Mouse (Mus musculus): Measurements from ENCODE around the gene Gadd45a. TPM values are rescaled to one million over a fixed set of nuclear protein-coding genes. Genes with fewer than 3 reads are reported as not detected.
A peak's percentile ranks its signal among the peaks of the same experiment; 100 is the strongest.

Gene Gadd45a
- polyA plus RNA-seq, 1 experiment from 2014 or later, result 32.7 TPM

DNA sequence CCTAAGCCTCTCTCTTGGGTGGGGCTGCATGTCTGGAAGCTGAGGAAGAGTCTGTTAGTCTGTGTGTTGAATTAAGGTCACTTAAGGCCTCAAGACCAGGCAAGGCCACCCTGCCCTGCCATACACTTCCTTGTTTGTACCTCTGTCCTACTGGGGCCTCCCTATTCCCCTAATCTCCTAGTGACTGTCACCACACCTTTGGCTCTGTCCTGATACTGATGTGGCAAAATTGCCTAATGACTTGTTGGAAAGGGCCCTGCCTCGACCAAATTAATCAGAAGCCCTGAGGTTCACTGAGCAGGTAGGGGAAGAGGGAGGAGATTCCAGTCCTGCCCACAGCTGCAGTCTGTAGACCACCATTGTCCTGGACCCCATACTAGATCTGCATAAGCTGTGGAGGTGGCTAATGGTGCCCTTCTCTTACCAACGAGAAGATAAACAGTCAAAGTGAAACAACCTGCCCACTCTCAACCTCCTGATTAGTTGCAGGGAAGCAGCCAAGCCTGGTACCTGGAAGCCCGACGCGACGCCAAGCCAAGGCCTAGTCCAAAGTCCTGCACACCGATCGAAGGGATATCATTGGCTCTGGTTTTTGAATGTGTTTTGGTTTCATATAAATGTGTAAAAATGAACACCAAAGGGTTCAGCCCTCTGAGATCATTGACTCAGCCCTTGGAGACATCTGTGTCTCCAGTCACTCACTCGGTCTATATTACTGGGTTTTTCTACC is 23.1 kb downstream of the Gadd45a start:
- H3K4me2 ChIP-seq, result no peak overlapping the region
- peak; percentile 20; the same call in 1 of the 2 replicates for ATAC-seq (replicated peaks; ENCODE audit: low FRiP score)
- peak overlapping the region; percentile 20; the same call in 1 of the 2 replicates for H3K27ac ChIP-seq
- no peaks in the 10 kb centered on the region for H3K9me3 ChIP-seq (replicated peaks)
- H3K9ac ChIP-seq, result no peak overlapping the region
- H3K36me3 ChIP-seq, result peaks cover 16% of the 10 kb centered on the region
- H3K27me3 ChIP-seq, result no peaks in the 10 kb centered on the region
- WGBS, result 87% methylated on average over 9 of the region's 9 CpGs
- peaks cover 23% of the 10 kb centered on the region for H3K4me1 ChIP-seq
- H3K4me3 ChIP-seq (replicated peaks), result no peak overlapping the region

DNA sequence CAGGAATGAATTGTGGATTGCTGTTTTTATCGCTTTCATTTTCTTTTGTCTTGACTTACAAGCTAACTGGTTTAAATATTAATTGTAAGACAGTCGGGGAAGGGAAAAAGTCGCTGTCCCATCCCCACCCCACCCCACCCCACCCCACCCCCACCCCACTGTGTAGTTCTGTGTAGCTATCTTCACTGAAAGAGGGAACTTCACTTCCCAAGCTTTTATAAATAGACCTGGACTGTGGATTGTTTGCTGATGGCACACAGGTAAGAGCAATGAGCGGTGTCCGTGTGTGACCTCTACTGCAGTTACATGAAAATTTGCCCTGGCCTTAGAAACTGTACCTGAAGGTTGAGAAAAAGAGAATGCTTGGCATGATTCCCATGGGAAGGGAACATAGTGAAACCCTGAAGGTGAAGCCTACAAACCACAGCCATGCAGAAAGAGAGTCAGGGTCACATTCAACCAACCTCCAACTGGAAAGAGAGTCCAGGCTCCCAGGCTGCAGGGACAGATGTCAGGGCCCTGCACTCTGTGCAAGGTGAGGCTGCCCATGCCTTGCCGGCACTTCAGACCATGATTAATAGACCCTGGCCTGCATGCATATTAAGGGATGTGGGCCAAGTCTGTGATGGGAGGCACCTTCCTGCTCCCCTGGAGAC is 23.8 kb downstream of the Gadd45a start:
- H3K4me2 ChIP-seq, result no peak overlapping the region
- ATAC-seq (replicated peaks; ENCODE audit: low FRiP score), result peak; percentile 30; the same call in 1 of the 2 replicates
- peaks cover 23% of the 10 kb centered on the region for H3K4me1 ChIP-seq
- no peak overlapping the region for H3K9ac ChIP-seq
- H3K36me3 ChIP-seq, result peaks cover 14% of the 10 kb centered on the region
- H3K27me3 ChIP-seq, result no peaks in the 10 kb centered on the region
- 72% methylated on average over 6 of the region's 6 CpGs for WGBS
- H3K4me3 ChIP-seq (replicated peaks), result no peak overlapping the region
- peak overlapping the region; percentile 20; the same call in 1 of the 2 replicates for H3K27ac ChIP-seq
- no peaks in the 10 kb centered on the region for H3K9me3 ChIP-seq (replicated peaks)

- no peak overlapping the region for H3K9ac ChIP-seq
- no peaks in the 10 kb centered on the region for H3K36me3 ChIP-seq
- H3K4me1 ChIP-seq, result peaks cover 18% of the 10 kb centered on the region
- H3K4me2 ChIP-seq, result no peak overlapping the region
- no peak overlapping the region for H3K4me3 ChIP-seq (replicated peaks)
- 0 out of 2 replicates have a peak overlapping the region, but pooled peaks have one; percentile 54 for H3K27ac ChIP-seq
- no peak for ATAC-seq (replicated peaks; ENCODE audit: low FRiP score)
- no peaks in the 10 kb centered on the region for H3K27me3 ChIP-seq
- no peaks in the 10 kb centered on the region for H3K9me3 ChIP-seq (replicated peaks)
These were observed 26.1 kb downstream of the Gadd45a start for GRCm38 (mm10) chr6:67011217-67011518.

- WGBS, result 60% methylated on average over 7 of the region's 7 CpGs
These were observed 26.7 kb downstream of the Gadd45a start for GRCm38 (mm10) chr6:67010370-67011216.

DNA sequence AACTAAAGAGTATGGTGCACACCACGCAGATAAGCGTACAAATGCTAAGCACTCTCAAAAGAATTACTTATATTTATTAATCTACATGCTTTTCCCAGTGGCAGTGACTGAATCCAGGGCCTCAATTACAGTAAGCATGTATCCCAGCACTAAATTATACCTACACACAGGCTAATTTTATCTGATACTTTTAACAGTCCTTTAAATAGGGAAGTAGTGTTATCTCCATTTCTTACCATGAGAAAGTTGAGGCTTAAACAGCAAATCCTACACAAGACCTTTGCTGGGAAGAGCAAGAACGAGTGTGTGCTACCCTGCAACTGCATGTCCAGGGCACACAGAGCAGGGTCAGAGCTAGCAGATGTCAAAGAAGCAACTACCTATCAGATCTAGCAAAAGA is 27.4 kb downstream of the Gadd45a start:
- no peaks in the 10 kb centered on the region for H3K36me3 ChIP-seq
- WGBS, result 90% methylated on average over 3 of the region's 3 CpGs

More at GRCm38 (mm10) chr6:67010370-67011216, 26.7 kb downstream of the Gadd45a start:
- peak overlapping the region; percentile 54; the same call in 1 of the 2 replicates for H3K27ac ChIP-seq
- H3K27me3 ChIP-seq, result no peaks in the 10 kb centered on the region
- no peak overlapping the region for H3K4me2 ChIP-seq
- no peak overlapping the region for H3K9ac ChIP-seq
- no peaks in the 10 kb centered on the region for H3K9me3 ChIP-seq (replicated peaks)
- H3K4me3 ChIP-seq (replicated peaks), result no peak overlapping the region
- no peaks in the 10 kb centered on the region for H3K36me3 ChIP-seq
- peaks cover 13% of the 10 kb centered on the region for H3K4me1 ChIP-seq
- ATAC-seq (replicated peaks; ENCODE audit: low FRiP score), result peak; percentile 64; the same call in 1 of the 2 replicates

DNA sequence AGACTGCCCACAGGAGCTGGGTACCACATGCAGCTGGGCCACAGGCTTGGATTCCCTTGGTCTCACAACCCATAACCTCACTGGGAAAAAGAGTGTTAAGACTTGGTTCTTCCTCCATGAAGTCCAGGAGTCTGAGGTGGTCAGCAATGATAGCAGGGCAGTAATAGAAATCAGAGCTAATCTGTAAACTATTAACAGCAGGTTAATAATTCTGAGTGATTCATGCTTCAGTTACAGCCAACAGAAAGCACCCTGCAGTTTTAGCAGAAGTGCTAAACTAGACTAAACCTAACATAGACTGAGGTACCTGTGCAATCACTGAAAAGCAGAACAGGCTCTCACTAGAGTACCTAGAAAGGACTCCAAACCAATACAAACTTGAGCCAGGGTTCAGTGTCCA is 37.5 kb downstream of the Gadd45a start:
- no peak overlapping the region for H3K9ac ChIP-seq
- no peaks in the 10 kb centered on the region for H3K9me3 ChIP-seq (replicated peaks)
- H3K4me3 ChIP-seq (replicated peaks), result no peak overlapping the region
- H3K27ac ChIP-seq, result peak overlapping the region; percentile 84
- H3K36me3 ChIP-seq, result no peaks in the 10 kb centered on the region
- no peak overlapping the region for H3K4me2 ChIP-seq
- ATAC-seq (replicated peaks; ENCODE audit: low FRiP score), result peak; percentile 82
- H3K27me3 ChIP-seq, result no peaks in the 10 kb centered on the region
- H3K4me1 ChIP-seq, result peaks cover 12% of the 10 kb centered on the region

More for the DNA sequence above, 27.4 kb downstream of the Gadd45a start:
- no peak overlapping the region for H3K4me3 ChIP-seq (replicated peaks)
- no peak overlapping the region for H3K27ac ChIP-seq
- no peak for ATAC-seq (replicated peaks; ENCODE audit: low FRiP score)
- H3K4me2 ChIP-seq, result no peak overlapping the region
- no peaks in the 10 kb centered on the region for H3K27me3 ChIP-seq
- H3K9me3 ChIP-seq (replicated peaks), result no peaks in the 10 kb centered on the region
- peaks cover 13% of the 10 kb centered on the region for H3K4me1 ChIP-seq
- no peak overlapping the region for H3K9ac ChIP-seq

GRCm38 (mm10) chr6:66998645-66999044 is 38.6 kb downstream of the Gadd45a start:
- 82% methylated on average over 2 of the region's 2 CpGs for WGBS
- Histone ChIP-seq H3K9ac (no peak overlapping the region), H3K9me3 (replicated peaks) (no peaks in the 10 kb centered on the region), H3K27me3 (no peaks in the 10 kb centered on the region), H3K4me1 (peaks cover 12% of the 10 kb centered on the region), H3K27ac (no peak overlapping the region), H3K36me3 (no peaks in the 10 kb centered on the region), H3K4me3 (replicated peaks) (no peak overlapping the region), H3K4me2 (no peak overlapping the region)
- no peak for ATAC-seq (replicated peaks; ENCODE audit: low FRiP score)

GRCm38 (mm10) chr6:66996257-66996656 is 41.0 kb downstream of the Gadd45a start:
- Histone ChIP-seq H3K4me2 (no peak overlapping the region), H3K9ac (no peak overlapping the region), H3K4me3 (replicated peaks) (no peak overlapping the region), H3K4me1 (peaks cover 17% of the 10 kb centered on the region), H3K9me3 (replicated peaks) (no peaks in the 10 kb centered on the region), H3K36me3 (no peaks in the 10 kb centered on the region), H3K27ac (no peak overlapping the region), H3K27me3 (no peaks in the 10 kb centered on the region)
- no peak for ATAC-seq (replicated peaks; ENCODE audit: low FRiP score)
- WGBS, result 56% methylated on average over 1 of the region's 1 CpGs

DNA sequence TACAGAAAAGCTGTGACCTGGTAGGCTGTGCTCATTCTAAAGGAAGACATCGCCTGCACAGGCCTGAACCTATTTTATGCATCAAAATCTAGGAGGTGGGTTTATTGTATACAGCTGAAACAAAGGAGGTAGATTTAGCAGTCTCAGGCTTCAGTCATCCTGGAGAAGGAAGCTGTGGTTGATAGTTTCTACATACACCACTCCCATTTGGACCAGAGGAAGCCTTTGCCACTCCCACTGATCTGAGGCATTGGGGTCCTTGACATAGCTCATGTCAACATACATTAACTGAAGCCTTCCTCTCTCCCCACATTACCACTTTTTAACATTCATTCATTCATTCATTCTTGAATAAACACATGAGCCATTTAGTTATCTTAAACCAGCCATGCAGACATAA is 41.4 kb downstream of the Gadd45a start:
- 92% methylated on average over 1 of the region's 1 CpGs for WGBS
- H3K9me3 ChIP-seq (replicated peaks), result no peaks in the 10 kb centered on the region
- no peak overlapping the region for H3K9ac ChIP-seq
- no peak overlapping the region for H3K4me3 ChIP-seq (replicated peaks)
- H3K27ac ChIP-seq, result no peak overlapping the region
- no peak overlapping the region for H3K4me2 ChIP-seq
- H3K36me3 ChIP-seq, result no peaks in the 10 kb centered on the region
- H3K27me3 ChIP-seq, result no peaks in the 10 kb centered on the region
- ATAC-seq (replicated peaks; ENCODE audit: low FRiP score), result no peak
- peaks cover 17% of the 10 kb centered on the region for H3K4me1 ChIP-seq

DNA sequence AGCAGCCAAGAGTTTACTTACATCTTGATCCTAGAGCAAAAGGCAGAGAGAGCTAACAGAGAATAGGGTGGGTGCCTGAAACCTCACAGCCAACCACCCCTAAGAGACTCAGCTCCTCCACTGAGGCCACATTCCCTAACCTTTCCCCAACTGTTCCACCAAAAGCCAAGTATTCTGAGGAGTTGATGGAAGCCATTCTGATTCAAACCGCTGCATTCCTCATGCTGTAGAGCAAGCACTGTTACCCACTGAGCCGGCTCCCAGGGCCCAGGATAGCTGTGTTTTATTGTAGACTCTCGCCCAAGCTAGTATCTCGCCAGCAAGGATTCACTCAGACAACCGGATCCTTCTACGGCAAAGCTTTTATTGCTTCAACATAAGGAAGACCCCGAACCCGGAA is 42.3 kb downstream of the Gadd45a start:
- Histone ChIP-seq H3K27me3 (no peaks in the 10 kb centered on the region), H3K36me3 (no peaks in the 10 kb centered on the region), H3K4me2 (no peak overlapping the region), H3K9ac (no peak overlapping the region), H3K9me3 (replicated peaks) (no peaks in the 10 kb centered on the region), H3K4me3 (replicated peaks) (no peak overlapping the region), H3K4me1 (peaks cover 14% of the 10 kb centered on the region), H3K27ac (no peak overlapping the region)
- 93% methylated on average over 8 of the region's 8 CpGs for WGBS
- ATAC-seq (replicated peaks; ENCODE audit: low FRiP score), result no peak

DNA sequence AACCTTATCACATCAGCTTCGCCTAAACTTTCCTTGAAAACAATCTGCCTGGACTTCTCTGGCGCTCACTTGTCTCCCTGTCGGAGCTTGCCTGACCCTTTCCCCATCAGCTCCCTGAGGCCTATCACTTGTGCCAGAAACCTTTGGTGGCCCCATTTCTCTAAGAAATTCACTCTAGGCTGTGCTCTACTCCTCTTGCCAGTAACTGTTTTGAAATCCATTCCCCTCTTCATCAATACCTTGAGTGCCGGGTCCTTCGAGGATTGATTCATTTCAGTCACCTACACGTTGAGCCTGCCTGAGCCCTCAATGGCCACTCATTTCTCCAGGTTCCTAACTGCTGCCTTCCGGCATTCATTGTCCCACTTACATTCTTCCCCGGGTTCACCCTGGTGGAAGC is 44.5 kb downstream of the Gadd45a start:
- Histone ChIP-seq H3K27me3 (no peaks in the 10 kb centered on the region), H3K36me3 (no peaks in the 10 kb centered on the region), H3K9ac (no peak overlapping the region), H3K4me1 (peaks cover 10% of the 10 kb centered on the region; the same call in 1 of the 2 replicates), H3K4me2 (no peak overlapping the region), H3K4me3 (replicated peaks) (no peak overlapping the region), H3K27ac (no peak overlapping the region), H3K9me3 (replicated peaks) (no peaks in the 10 kb centered on the region)
- no peak for ATAC-seq (replicated peaks; ENCODE audit: low FRiP score)
- WGBS, result 84% methylated on average over 8 of the region's 8 CpGs

- H3K4me3 ChIP-seq (replicated peaks), result no peak overlapping the region
- no peaks in the 10 kb centered on the region for H3K9me3 ChIP-seq (replicated peaks)
- ATAC-seq (replicated peaks; ENCODE audit: low FRiP score), result no peak
- no peaks in the 10 kb centered on the region for H3K36me3 ChIP-seq
- H3K4me2 ChIP-seq, result no peak overlapping the region
- H3K9ac ChIP-seq, result no peak overlapping the region
- no peak overlapping the region for H3K27ac ChIP-seq
- 75% methylated on average over 9 of the region's 9 CpGs for WGBS
- H3K27me3 ChIP-seq, result no peaks in the 10 kb centered on the region
- H3K4me1 ChIP-seq, result peaks cover 14% of the 10 kb centered on the region; the same call in 1 of the 2 replicates
These were observed 45.0 kb downstream of the Gadd45a start for GRCm38 (mm10) chr6:66992232-66992631.
